Mouse (Mus musculus) macrophage (primary cell): ENCODE results near the gene Tamm41. TPM values are rescaled to one million over a fixed set of nuclear protein-coding genes. Genes with fewer than 3 reads are reported as not detected.

ENCODE experiments used
- H3K27ac ChIP-seq: fragments of 350-480 bp; formaldehyde crosslinking; 2 replicates; pipeline ENCODE4 v1.9.0; 2021
- H3K36me3 ChIP-seq: fragments of 350-480 bp; formaldehyde crosslinking; 2 replicates; pipeline ENCODE4 v1.9.0; 2021; ENCODE audit errors: inconsistent target
- H3K4me3 ChIP-seq: fragments of 350-480 bp; formaldehyde crosslinking; 2 replicates; pipeline ENCODE4 v1.9.0; 2021; ENCODE audit errors: inconsistent target
- H3K79me2 ChIP-seq: fragments of 350-480 bp; formaldehyde crosslinking; 2 replicates; pipeline ENCODE4 v1.9.0; 2021; ENCODE audit errors: inconsistent target
- WGBS: methylation state at CpG from one replicate; pipeline ENCODE4 v1.1.7; 2026; ENCODE audit warnings: inconsistent platforms; ENCODE audit not compliant: missing documents; 5-methylcytosine and 5-hydroxymethylcytosine counted together
- polyA plus RNA-seq: library from polyadenylated mRNA; stranded (reverse); fragments of 250-400 nt; gene quantifications from 3 replicates; pipeline ENCODE4 v1.2.4, GENCODE M21; 2018; ENCODE audit warnings: inconsistent platforms

Tamm41 gene
- polyA plus RNA-seq, 1 experiment from 2014 or later: 14.0 TPM

DNA sequence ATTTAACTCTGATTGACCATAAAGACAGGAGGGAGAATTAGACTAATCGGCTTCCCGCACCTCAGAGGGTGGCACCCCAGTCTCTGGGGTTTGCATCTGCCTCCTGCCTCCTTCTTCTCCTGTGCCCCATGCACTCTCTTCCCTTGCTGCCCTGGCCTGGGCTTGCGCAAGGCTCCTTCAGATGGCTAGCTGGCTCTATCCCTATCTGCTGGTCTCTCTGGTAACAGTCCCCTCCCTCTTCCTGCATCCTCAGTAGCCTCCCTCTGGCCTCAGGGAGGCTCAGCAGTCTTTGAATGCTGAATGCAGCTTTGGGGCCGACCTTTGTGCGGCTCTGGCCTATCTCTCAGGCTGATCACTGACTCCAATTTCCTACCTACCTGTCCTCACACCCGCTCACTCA lies 30.7 kb downstream of the Tamm41 start:
- 94% methylated on average over 6 of the region's 6 CpGs for WGBS
- H3K27ac ChIP-seq: no peak overlapping the region
- peaks cover 6% of the 10 kb centered on the region; the same call in 1 of the 2 replicates for H3K36me3 ChIP-seq
- no peak overlapping the region for H3K4me3 ChIP-seq
- no peaks in the 10 kb centered on the region for H3K79me2 ChIP-seq

DNA sequence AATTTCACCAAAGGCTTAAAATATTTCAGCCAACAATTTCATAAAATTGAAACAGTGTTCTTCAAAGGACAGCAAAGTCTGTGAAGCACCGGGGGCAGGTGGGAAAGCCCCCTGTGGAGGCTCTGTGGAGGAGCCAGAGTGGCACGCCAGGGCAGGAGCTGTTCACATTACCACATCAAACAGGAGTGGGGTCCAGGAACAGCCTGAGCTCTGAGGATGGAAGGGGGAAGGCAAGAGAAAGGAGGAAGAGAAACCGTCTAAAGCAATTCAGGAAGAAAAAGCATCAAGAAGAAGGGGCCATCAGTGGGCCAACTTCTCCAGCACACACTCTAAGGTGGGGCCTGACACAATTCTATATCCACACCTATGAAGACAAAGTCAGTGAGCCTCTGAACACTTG lies 31.6 kb downstream of the Tamm41 start:
- Histone ChIP-seq H3K27ac (no peak overlapping the region), H3K36me3 (no peaks in the 10 kb centered on the region), H3K4me3 (no peak overlapping the region), H3K79me2 (no peaks in the 10 kb centered on the region)
- WGBS: 66% methylated on average over 3 of the region's 3 CpGs

DNA sequence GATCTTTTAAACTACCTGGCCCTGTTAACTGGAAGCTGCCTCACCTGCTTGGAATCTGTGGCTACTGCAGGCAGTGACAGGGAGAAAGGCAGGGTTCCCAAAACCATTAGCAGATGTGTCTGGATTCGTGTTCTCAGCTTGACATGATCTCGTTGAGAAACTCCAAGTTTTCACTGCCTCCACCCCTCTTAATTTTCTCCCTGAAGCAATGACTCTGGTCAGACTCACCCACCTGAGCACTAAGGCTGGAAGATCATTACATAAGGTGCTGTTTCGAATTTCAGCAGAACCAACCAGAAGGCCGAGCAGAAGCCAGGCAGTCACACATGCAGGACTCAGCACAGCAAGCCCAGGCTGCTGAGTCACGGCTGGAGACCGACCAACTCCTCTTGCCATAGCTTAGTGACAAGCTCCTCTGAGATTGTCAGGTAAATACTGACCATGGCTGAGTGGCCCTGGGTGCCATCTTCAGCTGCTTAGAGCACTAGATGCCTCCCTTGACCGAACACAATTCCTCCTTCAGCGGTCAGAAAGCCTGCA lies 32.3 kb downstream of the Tamm41 start:
- no peaks in the 10 kb centered on the region for H3K79me2 ChIP-seq
- no peaks in the 10 kb centered on the region for H3K36me3 ChIP-seq
- no peak overlapping the region for H3K4me3 ChIP-seq
- no peak overlapping the region for H3K27ac ChIP-seq
- WGBS: 85% methylated on average over 8 of the region's 8 CpGs

DNA sequence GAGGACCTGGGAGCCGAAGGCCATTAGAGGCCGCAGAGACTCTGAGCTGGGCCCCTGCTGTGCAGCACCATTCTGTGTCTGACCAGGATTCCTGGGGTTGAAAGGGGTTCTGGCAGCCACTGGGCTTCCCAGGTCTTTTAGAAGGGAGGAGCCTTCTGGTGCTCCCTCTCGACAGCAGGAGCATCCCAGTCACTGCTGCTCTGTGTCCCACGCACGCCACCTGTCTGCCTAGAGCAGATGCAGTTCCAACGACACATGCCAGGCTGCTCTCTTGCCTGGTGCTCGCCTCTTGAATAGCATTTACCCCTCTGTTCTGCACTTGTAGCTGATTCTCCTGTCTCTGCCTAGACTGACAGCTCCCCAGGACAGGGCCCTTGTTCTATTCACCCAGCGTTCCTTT lies 33.0 kb downstream of the Tamm41 start:
- no peaks in the 10 kb centered on the region for H3K79me2 ChIP-seq
- H3K27ac ChIP-seq: no peak overlapping the region
- WGBS: 95% methylated on average over 8 of the region's 8 CpGs
- no peak overlapping the region for H3K4me3 ChIP-seq
- H3K36me3 ChIP-seq: no peaks in the 10 kb centered on the region

DNA sequence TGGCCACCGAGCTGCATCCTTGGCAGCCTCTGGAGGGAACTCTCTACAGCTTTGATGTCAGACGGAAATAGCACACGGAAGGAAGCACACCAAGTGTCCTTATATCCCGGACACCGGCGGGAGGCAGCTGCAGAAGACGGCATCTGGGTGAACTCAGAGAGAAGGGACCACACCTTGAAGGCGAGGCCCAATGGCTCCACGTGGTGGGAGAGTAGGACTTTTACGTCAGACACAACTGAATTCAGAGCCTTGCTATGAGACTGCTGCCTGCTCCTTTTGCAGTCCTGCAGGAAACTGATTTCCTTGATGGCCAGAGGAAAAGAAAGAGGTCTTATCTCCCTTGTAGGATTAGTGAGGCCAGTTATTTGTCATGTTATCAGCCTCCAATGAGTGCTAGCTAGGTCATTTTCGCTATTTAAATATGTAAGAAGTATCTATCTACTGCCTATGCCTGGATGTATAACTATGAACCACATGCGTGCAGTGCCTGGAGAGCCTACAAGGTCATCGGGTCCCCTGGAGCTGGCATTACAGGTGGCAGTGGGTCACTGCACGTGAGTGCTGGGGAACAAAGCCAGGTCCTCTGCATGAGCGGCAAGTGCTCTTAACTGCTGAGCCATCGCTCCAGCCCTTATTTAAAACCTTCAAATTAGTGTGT lies 39.2 kb downstream of the Tamm41 start:
- H3K27ac ChIP-seq: no peak overlapping the region
- H3K36me3 ChIP-seq: no peaks in the 10 kb centered on the region
- WGBS: 94% methylated on average over 16 of the region's 16 CpGs
- no peaks in the 10 kb centered on the region for H3K79me2 ChIP-seq
- H3K4me3 ChIP-seq: no peak overlapping the region

DNA sequence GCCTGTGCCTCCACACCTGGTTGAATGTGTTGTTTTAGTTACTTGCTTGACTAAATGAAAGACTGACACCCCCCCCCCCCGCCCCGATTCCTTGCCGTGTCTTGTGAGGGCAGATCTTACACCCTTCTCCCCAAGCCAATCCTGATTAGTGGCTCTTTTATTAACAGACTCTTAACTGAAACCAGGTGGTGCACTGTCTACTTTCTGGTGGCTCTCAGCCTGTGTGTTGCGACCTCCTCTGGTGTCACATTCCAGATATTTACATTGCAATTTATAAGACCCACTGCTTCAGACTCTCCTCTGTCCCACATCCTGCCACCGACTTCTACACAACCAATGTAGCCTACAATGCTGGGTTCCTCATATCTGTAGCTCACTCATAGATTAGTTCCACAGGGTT lies 40.2 kb downstream of the Tamm41 start:
- H3K4me3 ChIP-seq: no peak overlapping the region
- no peak overlapping the region for H3K27ac ChIP-seq
- 81% methylated on average over 5 of the region's 5 CpGs for WGBS
- no peaks in the 10 kb centered on the region for H3K36me3 ChIP-seq
- no peaks in the 10 kb centered on the region for H3K79me2 ChIP-seq

DNA sequence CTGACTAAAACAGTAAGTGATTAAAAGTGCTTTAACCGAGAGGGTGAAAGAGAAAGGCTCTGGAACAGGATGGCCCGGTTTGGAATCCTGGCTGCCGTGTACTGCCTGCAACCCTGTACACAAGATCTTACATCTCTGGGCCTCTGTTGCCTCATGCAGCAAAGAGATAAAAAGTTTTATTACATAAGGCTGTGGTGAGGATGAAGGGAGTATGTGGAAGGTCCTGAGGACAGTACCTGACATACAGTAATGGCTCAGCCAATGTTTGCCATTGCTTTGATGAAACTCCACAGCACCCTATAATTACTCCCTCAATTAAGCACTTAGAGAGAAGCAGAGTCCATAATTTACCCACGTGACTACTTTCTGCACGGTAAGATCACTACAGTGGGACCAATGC lies 40.8 kb downstream of the Tamm41 start:
- WGBS: 100% methylated on average over 5 of the region's 5 CpGs
- Histone ChIP-seq H3K79me2 (no peaks in the 10 kb centered on the region), H3K36me3 (no peaks in the 10 kb centered on the region), H3K4me3 (no peak overlapping the region), H3K27ac (no peak overlapping the region)

DNA sequence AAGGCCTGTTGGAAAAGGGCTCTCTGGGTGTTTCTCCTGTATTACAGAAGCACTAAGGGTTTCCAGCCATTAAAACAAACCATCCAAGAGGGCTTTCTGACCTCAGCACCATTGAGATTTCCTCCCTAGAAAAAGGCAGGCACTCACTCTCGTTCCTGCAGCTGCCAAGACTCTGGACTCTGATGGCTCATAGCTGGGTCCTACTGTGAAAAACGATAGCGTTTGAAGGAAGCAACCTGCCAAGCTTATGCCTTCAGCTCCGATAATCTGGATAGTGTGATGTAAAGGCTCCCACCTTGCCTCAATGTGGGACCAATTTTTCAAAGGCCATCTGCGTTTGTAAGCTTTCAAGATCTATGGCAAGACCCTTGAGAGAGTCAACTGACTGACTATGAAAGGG lies 43.6 kb downstream of the Tamm41 start:
- no peak overlapping the region for H3K27ac ChIP-seq
- 94% methylated on average over 5 of the region's 5 CpGs for WGBS
- no peaks in the 10 kb centered on the region for H3K36me3 ChIP-seq
- H3K4me3 ChIP-seq: no peak overlapping the region
- H3K79me2 ChIP-seq: no peaks in the 10 kb centered on the region

DNA sequence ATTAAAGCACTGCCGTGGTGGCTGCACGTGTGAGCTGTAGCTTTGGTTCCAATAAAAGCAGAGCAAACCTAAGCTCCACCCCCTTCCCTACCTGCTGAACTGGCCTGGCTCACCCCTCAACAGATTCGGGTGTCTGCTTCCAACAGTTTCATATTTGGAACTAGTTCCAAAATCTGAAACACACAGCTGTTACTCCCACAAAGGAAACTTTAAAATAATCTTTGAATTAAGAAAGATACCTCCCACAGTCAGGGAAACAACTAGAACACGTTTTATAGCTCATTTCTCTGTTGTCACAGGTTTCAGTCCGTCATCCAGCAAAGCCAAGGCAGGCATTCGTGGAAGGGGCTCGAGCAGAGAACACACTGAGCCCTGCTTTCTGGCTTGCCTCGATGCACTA lies 44.0 kb downstream of the Tamm41 start:
- Histone ChIP-seq H3K79me2 (no peaks in the 10 kb centered on the region), H3K36me3 (no peaks in the 10 kb centered on the region), H3K27ac (no peak overlapping the region), H3K4me3 (no peak overlapping the region)
- WGBS: 83% methylated on average over 8 of the region's 8 CpGs

DNA sequence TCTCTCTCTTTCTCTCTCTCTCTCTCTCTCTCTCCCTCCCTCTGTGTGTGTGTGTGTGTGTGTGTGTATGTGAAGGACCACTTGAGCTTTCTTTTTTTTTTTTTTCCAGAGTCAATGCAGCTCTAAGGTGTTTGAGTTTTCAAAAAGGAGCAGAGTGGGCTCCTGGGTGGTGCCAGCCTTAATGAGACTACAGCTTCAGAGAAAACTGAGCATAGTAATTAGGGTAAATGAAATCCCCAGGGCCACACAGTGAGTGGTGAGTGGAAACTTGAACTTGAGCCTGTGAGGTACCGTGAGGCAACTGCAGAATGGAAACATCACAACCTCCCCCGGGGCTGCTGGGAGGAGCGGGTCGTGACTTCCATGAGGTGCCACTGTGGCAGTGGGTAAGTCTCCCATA lies 45.8 kb downstream of the Tamm41 start:
- Histone ChIP-seq H3K36me3 (no peaks in the 10 kb centered on the region), H3K4me3 (no peak overlapping the region), H3K79me2 (no peaks in the 10 kb centered on the region), H3K27ac (no peak overlapping the region)
- WGBS: 89% methylated on average over 4 of the region's 4 CpGs

DNA sequence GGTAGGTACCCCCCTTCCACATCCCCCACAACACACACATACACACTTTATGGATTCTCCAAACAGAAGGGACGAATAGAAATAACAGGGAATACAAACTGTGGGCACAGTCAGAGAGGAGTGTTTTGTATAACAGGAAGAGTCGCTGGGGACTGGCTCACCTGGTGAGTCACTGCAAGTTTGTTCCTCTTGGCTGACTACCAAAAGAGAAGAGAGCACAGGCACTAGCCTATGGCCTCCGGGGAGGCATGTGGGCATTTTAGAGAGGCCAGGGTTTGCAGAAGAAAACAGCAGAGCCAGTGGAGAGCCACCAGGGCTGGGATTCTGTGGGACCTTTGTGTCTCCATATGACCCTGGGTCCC lies 49.1 kb downstream of the Tamm41 start:
- 9% methylated on average over 3 of the region's 3 CpGs for WGBS
- Histone ChIP-seq H3K79me2 (no peaks in the 10 kb centered on the region), H3K27ac (no peak overlapping the region), H3K4me3 (no peak overlapping the region), H3K36me3 (no peaks in the 10 kb centered on the region)

DNA sequence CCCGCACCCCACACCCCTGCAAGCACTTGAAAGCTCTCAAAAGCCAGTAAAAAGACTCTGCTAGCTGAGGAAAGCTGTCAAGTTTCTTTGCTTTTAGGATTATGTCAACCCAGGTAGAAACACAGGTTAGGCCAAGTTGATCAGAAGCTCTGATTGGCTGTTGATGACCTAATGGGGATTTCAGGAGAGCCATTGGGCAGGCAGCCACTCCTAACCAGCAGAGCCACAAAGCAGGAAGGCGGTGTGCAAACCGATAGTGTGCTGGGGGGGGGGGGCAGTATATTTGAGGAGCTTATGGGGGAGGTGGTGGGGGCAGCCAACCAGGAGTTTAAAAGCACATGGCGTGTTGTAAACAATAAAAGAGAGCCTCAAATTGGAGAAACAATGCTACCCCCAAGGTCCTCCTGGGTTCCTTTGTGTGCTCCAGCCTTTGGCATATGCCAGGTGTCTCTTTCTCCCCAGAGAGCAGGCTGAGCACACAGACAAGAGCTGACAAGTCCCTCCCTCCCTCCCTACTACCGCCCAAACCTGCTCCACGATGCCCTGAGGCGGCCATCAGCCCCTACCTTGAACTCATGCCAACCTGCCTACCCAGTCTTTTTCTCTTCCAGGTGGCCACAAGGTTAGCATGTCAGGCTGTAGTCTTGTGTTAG lies 49.6 kb downstream of the Tamm41 start:
- Histone ChIP-seq H3K36me3 (no peaks in the 10 kb centered on the region), H3K79me2 (no peaks in the 10 kb centered on the region), H3K4me3 (no peak overlapping the region), H3K27ac (no peak overlapping the region)
- 38% methylated on average over 6 of the region's 7 CpGs for WGBS

DNA sequence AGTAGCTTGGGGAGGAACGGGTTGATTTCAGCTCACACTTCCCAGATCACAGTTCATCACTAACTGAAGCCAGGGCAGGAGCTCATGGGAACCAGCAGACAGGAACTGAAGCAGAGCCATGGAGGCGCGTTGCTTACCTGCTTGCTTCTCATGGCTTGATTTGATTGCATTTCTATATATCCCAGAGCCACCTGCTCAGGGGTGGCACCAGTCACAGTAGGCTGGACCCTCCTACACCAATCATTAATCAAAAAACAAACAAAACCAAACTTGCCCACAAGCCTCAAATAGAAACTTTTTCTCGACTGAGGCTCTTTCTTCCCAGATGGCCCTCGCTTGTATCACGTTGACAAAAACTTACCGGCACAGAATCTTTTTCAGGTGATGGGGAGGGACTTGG lies 55.0 kb downstream of the Tamm41 start:
- Histone ChIP-seq H3K4me3 (no peak overlapping the region), H3K27ac (no peak overlapping the region), H3K36me3 (no peaks in the 10 kb centered on the region), H3K79me2 (no peaks in the 10 kb centered on the region)
- 80% methylated on average over 7 of the region's 7 CpGs for WGBS

DNA sequence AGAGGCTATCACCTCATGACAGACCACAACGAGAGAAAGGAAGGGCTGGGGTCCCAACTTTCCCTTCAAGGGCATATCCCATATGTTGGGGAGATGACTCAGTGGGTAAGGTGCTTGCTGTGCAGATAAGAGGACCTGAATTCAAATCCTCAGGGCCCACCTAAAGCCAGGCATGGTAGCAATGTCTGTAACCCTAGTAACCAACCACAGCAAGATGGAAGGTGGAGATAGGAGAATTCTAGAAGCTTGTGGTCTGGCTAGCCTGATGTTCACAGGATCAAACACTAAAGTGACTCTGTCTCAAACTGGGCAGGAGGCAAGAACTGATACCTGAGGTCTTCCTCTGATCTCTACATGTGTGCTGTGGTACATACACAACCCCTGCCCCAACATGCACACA lies 58.0 kb downstream of the Tamm41 start:
- WGBS: 40% methylated on average over 1 of the region's 1 CpGs
- H3K27ac ChIP-seq: no peak overlapping the region
- no peak overlapping the region for H3K4me3 ChIP-seq
- no peaks in the 10 kb centered on the region for H3K79me2 ChIP-seq
- no peaks in the 10 kb centered on the region for H3K36me3 ChIP-seq

DNA sequence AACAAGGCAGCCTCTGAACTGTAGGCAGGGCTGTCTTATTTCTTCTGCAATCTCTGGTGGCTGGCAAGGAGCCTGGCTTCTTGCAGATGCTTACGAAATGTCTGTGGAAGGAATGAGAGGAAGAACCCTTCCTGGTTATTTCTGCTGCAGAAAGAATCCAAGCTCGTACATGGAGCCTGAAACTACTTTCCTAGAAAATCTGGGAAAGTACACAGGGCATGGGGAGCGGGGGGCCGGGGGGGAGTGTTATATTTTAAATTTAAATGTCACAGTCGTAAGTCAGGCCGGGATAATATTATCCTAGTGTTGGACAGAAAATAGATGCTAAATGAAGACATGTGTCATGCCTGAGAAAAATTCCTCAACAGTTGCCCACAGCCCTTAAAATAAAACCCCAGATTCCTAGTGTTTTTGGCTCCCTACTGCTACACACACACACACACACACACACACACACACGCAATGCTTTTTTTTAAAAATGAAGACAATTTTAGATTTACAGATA lies 60.7 kb downstream of the Tamm41 start:
- no peaks in the 10 kb centered on the region for H3K36me3 ChIP-seq
- H3K79me2 ChIP-seq: no peaks in the 10 kb centered on the region
- H3K27ac ChIP-seq: no peak overlapping the region
- WGBS: 77% methylated on average over 7 of the region's 7 CpGs
- no peak overlapping the region for H3K4me3 ChIP-seq
